Mouse (Mus musculus) bone marrow, adult 2 months (tissue): ENCODE data around the gene Dhx16.
A peak's percentile ranks its signal among the peaks of the same experiment; 100 is the strongest.

Source experiments
- CTCF ChIP-seq: fragments of 200-500 bp; IDR thresholded peaks from 2 replicates; pipeline ENCODE4 v1.5.1; 2011; ENCODE audit warnings: low read length, control low read depth; ENCODE audit not compliant: control insufficient read depth, insufficient read depth
- POLR2A ChIP-seq: fragments of 200-500 bp; IDR thresholded peaks from 2 replicates; pipeline ENCODE4 v1.6.1; 2011; ENCODE audit warnings: low read depth, mild to moderate bottlenecking, control low read depth, low read length, borderline replicate concordance; ENCODE audit not compliant: control insufficient read depth

DNA sequence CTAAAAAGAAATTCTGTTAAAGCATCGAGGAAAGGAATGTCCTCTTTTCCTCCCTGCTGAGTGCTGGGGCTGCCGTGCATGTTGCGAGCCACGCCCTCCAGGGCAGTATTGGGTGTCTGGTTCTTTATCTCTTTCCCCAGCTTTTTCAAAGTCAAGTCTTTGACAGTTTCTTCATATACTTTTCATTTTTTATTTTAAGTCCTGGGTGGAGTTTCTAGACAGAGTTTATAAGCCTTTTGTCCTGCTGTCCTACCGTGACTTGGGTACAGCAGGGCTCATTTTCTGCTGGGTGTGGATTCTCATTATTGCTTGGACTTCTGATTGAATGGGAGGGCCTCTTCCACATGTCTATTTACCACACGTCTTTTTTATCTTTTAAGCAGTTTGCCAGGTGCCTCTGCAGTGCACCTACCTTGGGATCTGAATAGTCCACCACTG is 40.3 kb downstream of the Dhx16 start:
- peak; percentile 56; the same call in 1 of the 2 replicates for TF ChIP-seq POLR2A
- no peak for TF ChIP-seq CTCF
